Mouse (Mus musculus): Measurements from ENCODE around the gene Tubb3. TPM values are rescaled to one million over a fixed set of nuclear protein-coding genes. Genes with fewer than 3 reads are reported as not detected.

Gene Tubb3
- polyA plus RNA-seq, 1 experiment: 140 TPM

GRCm38 (mm10) chr8:123381711-123382110 lies 29.5 kb upstream of the Tubb3 start:
- Histone ChIP-seq H3K27me3 (ENCODE audit: control insufficient read depth, insufficient read depth, insufficient read length) (no peaks in the 10 kb centered on the region), H3K79me2 (ENCODE audit: control insufficient read depth, insufficient read depth) (peaks cover 47% of the 10 kb centered on the region), H3K4me3 (ENCODE audit: insufficient read depth, poor library complexity, severe bottlenecking) (no peak overlapping the region), H3K36me3 (ENCODE audit: control insufficient read depth, insufficient read depth) (peaks cover 62% of the 10 kb centered on the region), H3K79me3 (ENCODE audit: low read depth) (peaks cover 29% of the 10 kb centered on the region), H3ac (ENCODE audit: control insufficient read depth, insufficient read length, low read depth) (no peak overlapping the region)
- no peak for TF ChIP-seq MYOG (IDR thresholded peaks at IDR 0.05; ENCODE audit: control insufficient read depth, extremely low read depth, insufficient read length)
- TF ChIP-seq MAX (IDR thresholded peaks at IDR 0.05): no peak
- TF ChIP-seq CEBPB (IDR thresholded peaks at IDR 0.05; ENCODE audit: low read depth): no peak
- TF ChIP-seq CTCF (IDR thresholded peaks at IDR 0.05; ENCODE audit: control insufficient read depth, insufficient read depth, insufficient read length): no peak
- no peak for TF ChIP-seq MYOD1 (IDR thresholded peaks at IDR 0.05; ENCODE audit: control insufficient read depth, insufficient read length, low read depth)
- TF ChIP-seq FOSL1 (IDR thresholded peaks at IDR 0.05; ENCODE audit: insufficient read depth, low read length, poor library complexity, severe bottlenecking): no peak
- TF ChIP-seq USF1 (IDR thresholded peaks at IDR 0.05; ENCODE audit: low read depth): no peak

- Histone ChIP-seq H3K79me3 (ENCODE audit: low read depth) (peaks cover 24% of the 10 kb centered on the region), H3K27me3 (ENCODE audit: control insufficient read depth, insufficient read depth, insufficient read length) (no peaks in the 10 kb centered on the region), H3K4me3 (ENCODE audit: insufficient read depth, poor library complexity, severe bottlenecking) (no peak overlapping the region), H3K36me3 (ENCODE audit: control insufficient read depth, insufficient read depth) (peaks cover 62% of the 10 kb centered on the region), H3ac (ENCODE audit: control insufficient read depth, insufficient read length, low read depth) (no peak overlapping the region), H3K79me2 (ENCODE audit: control insufficient read depth, insufficient read depth) (peaks cover 39% of the 10 kb centered on the region)
- TF ChIP-seq MYOG (IDR thresholded peaks at IDR 0.05; ENCODE audit: control insufficient read depth, extremely low read depth, insufficient read length): no peak
Measured at GRCm38 (mm10) chr8:123382516-123382915, 28.7 kb upstream of the Tubb3 start.

- no peak overlapping the region for H3ac ChIP-seq (ENCODE audit: control insufficient read depth, insufficient read length, low read depth)
- no peak overlapping the region for H3K4me3 ChIP-seq (ENCODE audit: insufficient read depth, poor library complexity, severe bottlenecking)
- H3K27me3 ChIP-seq (ENCODE audit: control insufficient read depth, insufficient read depth, insufficient read length): no peaks in the 10 kb centered on the region
- peaks cover 10% of the 10 kb centered on the region for H3K79me3 ChIP-seq (ENCODE audit: low read depth)
- TF ChIP-seq MAX (IDR thresholded peaks at IDR 0.05) (no peak), USF1 (IDR thresholded peaks at IDR 0.05; ENCODE audit: low read depth) (no peak), CTCF (IDR thresholded peaks at IDR 0.05; ENCODE audit: control insufficient read depth, insufficient read depth, insufficient read length) (peak; percentile 25)
- H3K79me2 ChIP-seq (ENCODE audit: control insufficient read depth, insufficient read depth): peaks cover 19% of the 10 kb centered on the region
- peaks cover 81% of the 10 kb centered on the region for H3K36me3 ChIP-seq (ENCODE audit: control insufficient read depth, insufficient read depth)
Measured at GRCm38 (mm10) chr8:123384883-123385540, 26.2 kb upstream of the Tubb3 start.

- Histone ChIP-seq H3ac (ENCODE audit: control insufficient read depth, insufficient read length, low read depth) (no peak overlapping the region), H3K4me3 (ENCODE audit: insufficient read depth, poor library complexity, severe bottlenecking) (no peak overlapping the region), H3K79me3 (ENCODE audit: low read depth) (no peaks in the 10 kb centered on the region), H3K36me3 (ENCODE audit: control insufficient read depth, insufficient read depth) (peaks cover 94% of the 10 kb centered on the region), H3K27me3 (ENCODE audit: control insufficient read depth, insufficient read depth, insufficient read length) (no peaks in the 10 kb centered on the region), H3K79me2 (ENCODE audit: control insufficient read depth, insufficient read depth) (no peaks in the 10 kb centered on the region)
- TF ChIP-seq FOSL1 (IDR thresholded peaks at IDR 0.05; ENCODE audit: insufficient read depth, low read length, poor library complexity, severe bottlenecking) (no peak), MYOG (IDR thresholded peaks at IDR 0.05; ENCODE audit: control insufficient read depth, extremely low read depth, insufficient read length) (no peak), MAX (IDR thresholded peaks at IDR 0.05) (no peak), USF1 (IDR thresholded peaks at IDR 0.05; ENCODE audit: low read depth) (no peak), MYOD1 (IDR thresholded peaks at IDR 0.05; ENCODE audit: control insufficient read depth, insufficient read length, low read depth) (no peak)
Measured at GRCm38 (mm10) chr8:123387041-123387440, 24.2 kb upstream of the Tubb3 start.

- Histone ChIP-seq H3ac (ENCODE audit: control insufficient read depth, insufficient read length, low read depth) (no peak overlapping the region), H3K27me3 (ENCODE audit: control insufficient read depth, insufficient read depth, insufficient read length) (no peaks in the 10 kb centered on the region), H3K79me2 (ENCODE audit: control insufficient read depth, insufficient read depth) (no peaks in the 10 kb centered on the region), H3K4me3 (ENCODE audit: insufficient read depth, poor library complexity, severe bottlenecking) (no peak overlapping the region), H3K36me3 (ENCODE audit: control insufficient read depth, insufficient read depth) (peaks cover 95% of the 10 kb centered on the region), H3K79me3 (ENCODE audit: low read depth) (no peaks in the 10 kb centered on the region)
- TF ChIP-seq USF1 (IDR thresholded peaks at IDR 0.05; ENCODE audit: low read depth): no peak
- no peak for TF ChIP-seq MYOD1 (IDR thresholded peaks at IDR 0.05; ENCODE audit: control insufficient read depth, insufficient read length, low read depth)
- TF ChIP-seq MYOG (IDR thresholded peaks at IDR 0.05; ENCODE audit: control insufficient read depth, extremely low read depth, insufficient read length): no peak
- no peak for TF ChIP-seq FOSL1 (IDR thresholded peaks at IDR 0.05; ENCODE audit: insufficient read depth, low read length, poor library complexity, severe bottlenecking)
- TF ChIP-seq CTCF (IDR thresholded peaks at IDR 0.05; ENCODE audit: control insufficient read depth, insufficient read depth, insufficient read length): no peak
- TF ChIP-seq CEBPB (IDR thresholded peaks at IDR 0.05; ENCODE audit: low read depth): no peak
- TF ChIP-seq MAX (IDR thresholded peaks at IDR 0.05): no peak
Measured at GRCm38 (mm10) chr8:123387801-123388200, 23.4 kb upstream of the Tubb3 start.

GRCm38 (mm10) chr8:123389026-123389425 lies 22.2 kb upstream of the Tubb3 start:
- Histone ChIP-seq H3K27me3 (ENCODE audit: control insufficient read depth, insufficient read depth, insufficient read length) (no peaks in the 10 kb centered on the region), H3K36me3 (ENCODE audit: control insufficient read depth, insufficient read depth) (peaks cover 96% of the 10 kb centered on the region)

More at GRCm38 (mm10) chr8:123389026-123389425, 22.2 kb upstream of the Tubb3 start:
- Histone ChIP-seq H3ac (ENCODE audit: control insufficient read depth, insufficient read length, low read depth) (no peak overlapping the region), H3K4me3 (ENCODE audit: insufficient read depth, poor library complexity, severe bottlenecking) (no peak overlapping the region), H3K79me2 (ENCODE audit: control insufficient read depth, insufficient read depth) (no peaks in the 10 kb centered on the region), H3K79me3 (ENCODE audit: low read depth) (no peaks in the 10 kb centered on the region)
- TF ChIP-seq FOSL1 (IDR thresholded peaks at IDR 0.05; ENCODE audit: insufficient read depth, low read length, poor library complexity, severe bottlenecking) (no peak), CEBPB (IDR thresholded peaks at IDR 0.05; ENCODE audit: low read depth) (no peak), USF1 (IDR thresholded peaks at IDR 0.05; ENCODE audit: low read depth) (no peak), MYOG (IDR thresholded peaks at IDR 0.05; ENCODE audit: control insufficient read depth, extremely low read depth, insufficient read length) (no peak), MYOD1 (IDR thresholded peaks at IDR 0.05; ENCODE audit: control insufficient read depth, insufficient read length, low read depth) (no peak), CTCF (IDR thresholded peaks at IDR 0.05; ENCODE audit: control insufficient read depth, insufficient read depth, insufficient read length) (no peak), MAX (IDR thresholded peaks at IDR 0.05) (no peak)

Measured in C2C12 (cell line).